Mouse (Mus musculus) liver, adult 2 months (tissue): Measurements from ENCODE around the gene Gm10320. TPM values are rescaled to one million over a fixed set of nuclear protein-coding genes. Genes with fewer than 3 reads are reported as not detected.

Source experiments
- DNase-seq: peaks from one replicate; pipeline ENCODE4 v3.0.0-alpha.2; 2011; ENCODE audit warnings: low read depth, low spot score; ENCODE audit errors: extremely low read depth
- H3K27ac ChIP-seq: fragments of 200-500 bp; replicated peaks from 2 replicates; pipeline ENCODE4 v1.5.1; 2012; ENCODE audit warnings: low read depth, mild to moderate bottlenecking, control low read depth, inconsistent platforms, low read length; ENCODE audit not compliant: insufficient read depth
- H3K27me3 ChIP-seq: fragments of 200-500 bp; 2 replicates; pipeline ENCODE4 v1.6.1; 2012; ENCODE audit warnings: mild to moderate bottlenecking, moderate library complexity, low read length, inconsistent platforms; ENCODE audit not compliant: control insufficient read depth, insufficient read depth
- H3K36me3 ChIP-seq: fragments of 200-500 bp; 2 replicates; pipeline ENCODE4 v1.6.1; 2012; ENCODE audit warnings: low read length, inconsistent platforms; ENCODE audit not compliant: control insufficient read depth, insufficient read depth
- H3K4me1 ChIP-seq: fragments of 200-500 bp; 2 replicates; pipeline ENCODE4 v1.6.1; 2011; ENCODE audit warnings: low read length; ENCODE audit not compliant: control insufficient read depth, insufficient read depth
- H3K4me3 ChIP-seq: fragments of 200-500 bp; 2 replicates; pipeline ENCODE4 v1.5.1; 2011; ENCODE audit warnings: low read depth, mild to moderate bottlenecking, control low read depth, low read length, moderate library complexity; ENCODE audit not compliant: insufficient read depth
- H3K79me2 ChIP-seq: fragments of 200-500 bp; 2 replicates; pipeline ENCODE4 v1.6.1; 2012; ENCODE audit warnings: inconsistent platforms, mild to moderate bottlenecking, low read length, moderate library complexity; ENCODE audit not compliant: control insufficient read depth, insufficient read depth
- H3K9ac ChIP-seq: fragments of 200-500 bp; 2 replicates; pipeline ENCODE4 v1.6.1; 2012; ENCODE audit warnings: low read depth, mild to moderate bottlenecking, control low read depth, inconsistent platforms, low read length
- CTCF ChIP-seq: fragments of 200-500 bp; IDR thresholded peaks from 2 replicates; pipeline ENCODE4 v1.5.1; 2011; ENCODE audit warnings: low read depth, low read length, control low read depth
- POLR2A ChIP-seq: fragments of 200-500 bp; IDR thresholded peaks from 2 replicates; pipeline ENCODE4 v1.6.1; 2011; ENCODE audit warnings: low read length, control low read depth; ENCODE audit not compliant: insufficient read depth; ENCODE audit errors: extremely low read depth
- WGBS: fragments of 180-500 bp; shearing (Covaris S2); methylation state at CpG from one replicate; pipeline ENCODE4 v1.1.7; 2018; 5-methylcytosine and 5-hydroxymethylcytosine counted together
- polyA plus RNA-seq: library from polyadenylated mRNA; depleted of rRNA; stranded (reverse); fragments of >200 nt; gene quantifications from 2 replicates; pipeline ENCODE4 v1.2.3, GENCODE M21; 2012; rRNA removed
- total RNA-seq: library from RNA; depleted of rRNA; stranded (reverse); fragments of >200 nt; gene quantifications from 2 replicates; pipeline ENCODE4 v1.2.3, GENCODE M21; 2014; rRNA removed

The Gm10320 gene
- total and polyA plus RNA-seq, 2 experiments = 0.37 to 0.70 TPM

GRCm38 (mm10) chr13:98440293-98440952 is 51.4 kb downstream of the Gm10320 start:
- no peak for DNase-seq
- H3K27ac ChIP-seq = no peak overlapping the region
- TF ChIP-seq CTCF (no peak), POLR2A (no peak)
- no peak overlapping the region for H3K4me3 ChIP-seq
- H3K27me3 ChIP-seq = no peaks in the 10 kb centered on the region
- 49% methylated on average over 13 of the region's 13 CpGs for WGBS
- no peaks in the 10 kb centered on the region for H3K79me2 ChIP-seq
- no peak overlapping the region for H3K9ac ChIP-seq
- no peaks in the 10 kb centered on the region for H3K36me3 ChIP-seq
- H3K4me1 ChIP-seq = no peaks in the 10 kb centered on the region

Other genes starting within 250 kb of the Gm10320 start
- gene Utp15, start 229.0 kb downstream of the Gm10320 start, total RNA-seq = 6.4 and 7.7 TPM in 2 replicates
- 2.4 and 2.5 TPM in 2 replicates for gene Utp15, start 229.0 kb downstream of the Gm10320 start, polyA plus RNA-seq
- 11.1 and 12.8 TPM in 2 replicates for gene Ankra2, start 228.9 kb downstream of the Gm10320 start, total RNA-seq
- 6.1 and 6.4 TPM in 2 replicates for gene Ankra2, start 228.9 kb downstream of the Gm10320 start, polyA plus RNA-seq
- gene Gm21976, start 212.1 kb downstream of the Gm10320 start, total RNA-seq = not detected in 2 replicates
- gene Gm21976, start 212.1 kb downstream of the Gm10320 start, polyA plus RNA-seq = not detected in 2 replicates
- 233 and 247 TPM in 2 replicates for gene Btf3, start 175.0 kb downstream of the Gm10320 start, total RNA-seq
- 67.6 and 73.3 TPM in 2 replicates for gene Btf3, start 175.0 kb downstream of the Gm10320 start, polyA plus RNA-seq
- not detected in 2 replicates for gene Foxd1, start 137.8 kb downstream of the Gm10320 start, total RNA-seq
- not detected in 2 replicates for gene Foxd1, start 137.8 kb downstream of the Gm10320 start, polyA plus RNA-seq
- gene Tmem174, start 145.4 kb upstream of the Gm10320 start, total RNA-seq = not detected in 2 replicates
- not detected in 2 replicates for gene Tmem174, start 145.4 kb upstream of the Gm10320 start, polyA plus RNA-seq
- not detected in 2 replicates for gene Tmem171, start 202.8 kb upstream of the Gm10320 start, total RNA-seq
- 0.30 and 0.38 TPM in 2 replicates for gene Tmem171, start 202.8 kb upstream of the Gm10320 start, polyA plus RNA-seq